Mouse (Mus musculus) testis, adult 2 months (tissue): ENCODE data around the gene En1.

Experiments used
- CTCF ChIP-seq: fragments of 200-500 bp; IDR thresholded peaks from 2 replicates; pipeline ENCODE4 v1.5.1; 2012; ENCODE audit warnings: low read depth, mild to moderate bottlenecking, inconsistent platforms, low read length, moderate library complexity; ENCODE audit not compliant: control insufficient read depth, insufficient read depth, insufficient replicate concordance
- POLR2A ChIP-seq: fragments of 200-500 bp; IDR thresholded peaks from 2 replicates; pipeline ENCODE4 v1.6.1; 2012; ENCODE audit warnings: low read depth, mild to moderate bottlenecking, inconsistent platforms, low read length, moderate library complexity; ENCODE audit not compliant: control insufficient read depth

DNA sequence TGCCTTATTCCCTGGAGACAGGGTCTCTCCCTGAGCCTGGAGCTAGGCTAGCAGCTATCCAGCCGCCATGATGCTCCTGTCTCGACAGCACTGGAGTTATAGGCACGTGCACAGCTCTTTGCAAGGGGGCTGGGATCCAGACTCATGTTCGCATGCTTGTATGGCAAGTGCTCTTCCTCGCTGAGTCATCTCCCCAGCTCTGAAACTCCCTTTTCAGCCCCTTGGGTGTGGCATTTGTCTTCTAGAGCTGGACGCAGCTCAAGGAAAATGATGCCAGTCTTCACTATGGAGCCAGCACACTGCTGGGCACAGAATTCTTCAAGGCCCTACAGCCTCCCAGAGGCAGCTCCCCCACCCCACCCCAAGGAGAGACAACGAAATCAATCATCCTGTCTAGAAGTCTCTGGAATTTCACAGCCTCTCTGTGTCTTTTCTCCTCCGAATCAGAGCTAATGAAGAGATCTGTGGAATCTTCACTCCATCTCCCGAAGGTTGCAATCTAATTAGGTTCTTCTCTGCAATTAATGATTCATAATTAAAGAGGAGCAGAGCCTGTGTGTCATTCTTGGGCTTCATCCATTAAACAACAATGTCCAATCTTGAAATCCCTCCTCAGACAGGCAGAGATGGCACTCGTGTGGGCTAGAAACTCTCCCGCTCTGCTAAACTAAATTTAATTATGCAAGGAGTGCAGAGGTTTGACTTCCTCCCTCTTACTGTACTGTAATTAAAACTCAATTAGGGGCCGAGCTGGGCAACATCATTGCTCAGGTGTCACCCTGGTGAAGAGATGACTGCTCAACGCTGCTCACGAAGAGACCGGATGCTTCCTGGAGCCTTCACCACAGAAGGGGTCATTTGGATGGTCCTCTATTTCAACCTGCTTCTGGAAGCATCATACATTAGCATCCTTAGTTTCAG, 45.0 kb upstream of the En1 start:
- no peak for TF ChIP-seq CTCF
- no peak for TF ChIP-seq POLR2A
